Mouse (Mus musculus): ENCODE data around the gene Dhh. TPM values are rescaled to one million over a fixed set of nuclear protein-coding genes. Genes with fewer than 3 reads are reported as not detected.
A peak's percentile ranks its signal among the peaks of the same experiment; 100 is the strongest.
"Not testable (repeated sequence)": the region's sequence is repeated elsewhere in the genome, so short reads cannot be mapped to it uniquely, and the experiment has no call there.

Dhh gene
- total and polyA plus RNA-seq, 2 experiments from 2014 or later = 0.68 to 0.85 TPM

DNA sequence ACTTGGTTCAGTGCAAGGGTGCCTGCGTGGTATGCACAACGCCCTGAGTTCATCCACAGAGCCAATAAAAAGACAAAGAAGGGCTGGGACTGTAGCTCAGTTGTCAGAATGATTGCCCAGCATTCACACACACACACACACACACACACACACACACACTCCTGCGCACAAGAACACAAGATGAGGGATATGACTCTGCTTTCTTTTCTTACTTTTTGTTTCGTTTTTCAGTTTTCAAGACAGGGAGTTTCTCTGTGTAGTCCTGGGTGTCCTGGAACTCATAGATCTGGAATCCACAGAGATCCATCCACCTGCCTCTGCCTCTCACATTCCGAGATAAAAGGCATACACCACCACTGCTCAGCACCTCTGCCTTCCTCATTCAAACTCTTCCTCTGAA, 29.2 kb upstream of the Dhh start:
- no peak overlapping the region for H3K4me3 ChIP-seq (ENCODE audit: low read length)
- H3K27ac ChIP-seq = no peak overlapping the region
- H3K36me3 ChIP-seq (ENCODE audit: insufficient read depth, low read length) = peaks cover 10% of the 10 kb centered on the region; the same call in 1 of the 2 replicates
- TF ChIP-seq CTCF (IDR thresholded peaks at IDR 0.05; ENCODE audit: low read depth) = no peak
- H3K9me3 ChIP-seq (ENCODE audit: low read length) = no peaks in the 10 kb centered on the region
- DNase-seq (ENCODE audit: low spot score) (no peak), ATAC-seq (no peak)
- no peaks in the 10 kb centered on the region for H3K27me3 ChIP-seq (ENCODE audit: insufficient read depth, low read length)
- H3K9ac ChIP-seq (replicated peaks; ENCODE audit: low read length) = no peak overlapping the region
- peaks cover 5% of the 10 kb centered on the region; the same call in 1 of the 2 replicates for H3K4me1 ChIP-seq (ENCODE audit: insufficient read depth, low read length)
- no peak overlapping the region for H3K4me2 ChIP-seq (ENCODE audit: low read depth, low read length)
- 82% methylated on average over 5 of the region's 5 CpGs for WGBS

DNA sequence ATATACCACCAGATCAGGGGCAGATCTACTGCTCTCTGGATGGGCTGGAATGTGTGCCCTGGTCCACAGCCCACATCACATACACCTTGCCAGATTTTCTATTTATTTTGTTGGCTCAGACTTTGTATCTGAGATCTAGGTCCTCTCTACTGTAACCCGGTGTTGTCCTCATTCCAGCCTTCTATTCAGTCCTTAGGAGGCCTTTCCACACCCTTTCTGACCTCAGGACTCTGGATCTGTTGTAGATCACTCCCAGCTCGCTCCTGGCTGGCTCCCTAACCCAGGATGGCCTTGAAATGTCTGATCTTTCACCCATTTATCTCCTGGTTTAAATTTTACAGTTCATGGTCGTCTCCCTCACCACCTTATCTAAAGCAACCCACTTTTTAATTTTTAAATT, 26.3 kb upstream of the Dhh start:
- TF ChIP-seq CTCF (IDR thresholded peaks at IDR 0.05; ENCODE audit: low read depth) = no peak

DNA sequence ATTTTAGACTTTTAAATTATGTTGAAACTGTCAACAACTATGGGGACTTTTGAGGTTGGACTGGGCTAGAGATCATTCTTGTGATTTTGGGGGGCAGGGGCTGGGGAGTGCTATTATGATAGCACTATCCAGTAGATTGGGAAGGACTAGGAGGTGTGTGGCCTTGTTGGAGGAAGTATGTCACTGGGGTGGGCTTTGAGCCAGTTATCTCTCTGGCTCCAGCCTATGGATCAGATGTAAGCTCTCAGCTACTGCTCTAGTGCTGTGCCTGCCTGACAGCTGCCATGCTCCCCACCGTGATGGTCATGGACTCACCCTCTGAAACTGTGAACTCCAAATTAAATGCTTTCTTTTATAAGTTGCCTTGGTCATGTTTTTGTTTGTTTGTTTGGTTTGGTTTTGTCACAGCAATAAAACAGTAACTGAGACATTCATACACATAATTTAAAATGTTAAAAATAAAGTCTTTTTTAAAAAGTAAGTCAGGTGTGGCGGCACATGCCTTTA, 24.7 kb upstream of the Dhh start:
- no peaks in the 10 kb centered on the region for H3K36me3 ChIP-seq (ENCODE audit: insufficient read depth, low read length)
- no peak overlapping the region for H3K4me3 ChIP-seq (ENCODE audit: low read length)
- no peaks in the 10 kb centered on the region for H3K27me3 ChIP-seq (ENCODE audit: insufficient read depth, low read length)
- ATAC-seq (no peak), DNase-seq (ENCODE audit: low spot score) (no peak)
- no peak for TF ChIP-seq CTCF (IDR thresholded peaks at IDR 0.05; ENCODE audit: low read depth)
- no peak overlapping the region for H3K27ac ChIP-seq
- WGBS = 82% methylated on average over 2 of the region's 2 CpGs
- no peaks in the 10 kb centered on the region for H3K4me1 ChIP-seq (ENCODE audit: insufficient read depth, low read length)
- no peak overlapping the region for H3K4me2 ChIP-seq (ENCODE audit: low read depth, low read length)
- H3K9me3 ChIP-seq (ENCODE audit: low read length) = no peaks in the 10 kb centered on the region
- H3K9ac ChIP-seq (replicated peaks; ENCODE audit: low read length) = no peak overlapping the region

More for the DNA sequence above, 26.3 kb upstream of the Dhh start:
- Histone ChIP-seq H3K9me3 (ENCODE audit: low read length) (no peaks in the 10 kb centered on the region), H3K4me2 (ENCODE audit: low read depth, low read length) (no peak overlapping the region), H3K4me3 (ENCODE audit: low read length) (no peak overlapping the region), H3K4me1 (ENCODE audit: insufficient read depth, low read length) (no peaks in the 10 kb centered on the region), H3K27ac (no peak overlapping the region), H3K27me3 (ENCODE audit: insufficient read depth, low read length) (no peaks in the 10 kb centered on the region), H3K9ac (replicated peaks; ENCODE audit: low read length) (no peak overlapping the region), H3K36me3 (ENCODE audit: insufficient read depth, low read length) (no peaks in the 10 kb centered on the region)
- ATAC-seq (no peak), DNase-seq (ENCODE audit: low spot score) (no peak)
- 79% methylated on average over 3 of the region's 3 CpGs for WGBS

DNA sequence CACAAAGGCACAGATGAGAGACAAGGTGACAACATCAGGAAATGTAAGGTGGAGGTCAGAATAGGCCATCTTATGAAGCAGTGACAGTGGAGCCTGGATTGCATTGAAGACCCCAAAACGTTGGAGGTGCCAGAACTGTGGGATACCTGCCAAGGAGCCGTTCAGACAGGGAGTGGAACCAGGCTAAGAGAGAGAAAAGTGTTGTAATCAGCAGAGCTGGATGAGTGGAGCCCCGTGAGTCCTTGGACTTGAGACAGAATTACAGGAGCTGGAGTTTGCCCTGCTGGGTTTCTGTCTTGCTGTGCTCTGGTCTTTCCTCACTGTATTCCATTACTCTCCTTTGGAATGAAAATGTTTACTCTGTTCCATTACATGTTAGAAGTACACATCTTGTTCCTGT, 24.2 kb upstream of the Dhh start:
- Histone ChIP-seq H3K9ac (replicated peaks; ENCODE audit: low read length) (no peak overlapping the region), H3K4me3 (ENCODE audit: low read length) (no peak overlapping the region), H3K36me3 (ENCODE audit: insufficient read depth, low read length) (no peaks in the 10 kb centered on the region), H3K4me2 (ENCODE audit: low read depth, low read length) (no peak overlapping the region), H3K4me1 (ENCODE audit: insufficient read depth, low read length) (no peaks in the 10 kb centered on the region), H3K27ac (no peak overlapping the region), H3K9me3 (ENCODE audit: low read length) (no peaks in the 10 kb centered on the region), H3K27me3 (ENCODE audit: insufficient read depth, low read length) (no peaks in the 10 kb centered on the region)
- no peak for TF ChIP-seq CTCF (IDR thresholded peaks at IDR 0.05; ENCODE audit: low read depth)
- WGBS = 44% methylated on average over 3 of the region's 3 CpGs
- DNase-seq (ENCODE audit: low spot score) = no peak
- no peak for ATAC-seq

DNA sequence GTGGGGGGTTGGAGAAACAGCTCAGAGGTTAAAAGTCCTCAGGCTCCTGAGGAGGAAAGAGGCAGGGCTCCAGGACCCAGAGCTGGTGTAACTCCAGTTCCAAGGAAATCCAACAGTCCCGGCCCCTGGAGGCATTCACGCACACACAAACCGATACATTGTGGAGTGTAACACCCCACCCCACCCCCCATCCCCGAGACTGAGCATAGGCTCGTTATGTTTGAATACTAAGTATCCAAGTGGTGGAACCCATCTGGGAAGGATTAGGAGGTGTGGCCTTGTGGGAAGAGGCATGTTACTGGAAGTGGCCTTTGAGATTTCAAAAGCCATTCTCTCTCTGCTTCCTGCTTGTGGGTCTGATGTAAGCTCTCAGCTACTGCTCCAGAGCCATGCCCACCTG, 23.2 kb upstream of the Dhh start:
- no peak overlapping the region for H3K27ac ChIP-seq
- 80% methylated on average over 5 of the region's 5 CpGs for WGBS
- no peaks in the 10 kb centered on the region for H3K36me3 ChIP-seq (ENCODE audit: insufficient read depth, low read length)
- H3K9me3 ChIP-seq (ENCODE audit: low read length) = no peaks in the 10 kb centered on the region
- H3K4me2 ChIP-seq (ENCODE audit: low read depth, low read length) = no peak overlapping the region
- H3K4me3 ChIP-seq (ENCODE audit: low read length) = no peak overlapping the region
- DNase-seq (ENCODE audit: low spot score) (no peak), ATAC-seq (no peak)
- peaks cover 2% of the 10 kb centered on the region for H3K4me1 ChIP-seq (ENCODE audit: insufficient read depth, low read length)
- TF ChIP-seq CTCF (IDR thresholded peaks at IDR 0.05; ENCODE audit: low read depth) = no peak
- H3K9ac ChIP-seq (replicated peaks; ENCODE audit: low read length) = no peak overlapping the region
- no peaks in the 10 kb centered on the region for H3K27me3 ChIP-seq (ENCODE audit: insufficient read depth, low read length)

DNA sequence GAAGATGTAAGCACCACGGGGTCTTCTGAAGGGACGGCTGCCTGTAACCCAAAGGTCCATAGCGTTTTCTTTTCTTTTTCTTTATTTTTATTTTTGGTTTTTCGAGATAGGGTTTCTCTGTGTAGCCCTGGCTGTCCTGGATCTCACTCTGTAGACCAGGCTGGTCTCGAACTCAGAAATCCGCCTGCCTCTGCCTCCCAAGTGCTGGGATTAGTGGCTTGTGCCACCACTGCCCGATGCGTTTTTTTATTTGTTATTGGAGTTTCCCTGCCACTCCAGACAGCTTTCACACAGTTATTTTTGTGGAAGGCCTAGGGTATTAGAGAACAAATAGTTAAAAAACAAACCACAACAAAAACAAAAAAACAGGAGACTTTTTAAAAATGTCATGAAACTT, 20.2 kb upstream of the Dhh start:
- not testable (repeated sequence) for DNase-seq (ENCODE audit: low spot score); ATAC-seq; H3K36me3 ChIP-seq (ENCODE audit: insufficient read depth, low read length); H3K4me1 ChIP-seq (ENCODE audit: insufficient read depth, low read length); H3K9me3 ChIP-seq (ENCODE audit: low read length); H3K27me3 ChIP-seq (ENCODE audit: insufficient read depth, low read length)
- peak overlapping the region; percentile 95 for H3K27ac ChIP-seq
- 28% methylated on average over 8 of the region's 8 CpGs for WGBS
- H3K4me2 ChIP-seq (ENCODE audit: low read depth, low read length) = peak overlapping the region; percentile 86
- peak overlapping the region; percentile 47; the same call in 1 of the 2 replicates for H3K9ac ChIP-seq (replicated peaks; ENCODE audit: low read length)
- H3K4me3 ChIP-seq (ENCODE audit: low read length) = peak overlapping the region; percentile 93

DNA sequence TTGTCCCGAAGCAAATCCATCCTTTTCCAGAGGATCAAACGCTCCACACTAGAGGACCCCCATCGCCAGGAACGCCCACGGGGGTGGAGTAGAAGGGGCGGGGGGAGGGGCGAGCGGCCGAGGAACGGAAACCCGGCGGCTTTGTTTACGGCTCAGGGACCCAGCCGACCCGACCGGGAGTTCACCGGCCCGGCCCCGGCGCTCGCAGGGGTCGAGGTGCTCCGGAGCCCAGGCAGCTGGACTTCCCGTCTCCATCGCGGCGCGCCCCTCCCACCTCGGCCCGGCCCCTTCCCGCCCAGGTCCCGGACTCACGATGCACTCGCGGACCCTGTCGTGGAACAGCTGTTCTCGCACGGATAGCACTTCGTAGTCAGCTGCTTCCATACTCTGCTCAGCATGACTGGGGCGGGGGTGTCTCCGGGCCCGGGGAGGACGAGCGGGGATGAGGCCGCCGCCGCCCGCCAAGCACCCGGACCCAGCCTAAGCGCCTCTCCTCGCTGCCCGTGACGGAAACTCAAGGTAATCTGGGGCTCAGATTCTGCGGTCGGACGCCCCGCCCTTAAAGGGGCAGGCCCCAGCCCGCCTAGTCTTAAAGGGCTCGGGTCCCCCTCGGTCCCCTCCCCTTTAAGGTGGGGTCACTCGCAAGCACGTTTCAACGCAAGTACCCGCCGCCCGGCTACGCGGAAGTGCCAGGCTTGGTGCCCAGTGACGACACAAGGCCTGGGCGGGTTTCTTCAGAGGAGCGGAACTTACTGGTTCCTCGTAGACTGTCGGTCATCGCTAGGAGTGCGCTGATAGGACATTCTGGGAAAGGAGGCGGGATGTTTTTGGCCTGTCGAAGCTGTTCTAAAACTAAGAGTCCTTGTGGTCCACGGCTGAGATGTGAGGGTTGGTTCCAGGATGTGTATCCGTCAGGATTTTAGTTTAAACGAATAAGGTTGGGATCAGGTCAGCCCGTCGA, 19.5 kb upstream of the Dhh start, which contains the start of gene Lmbr1l:
Gene Lmbr1l (minus strand): TSS at position 694 of the 961 bp plus-strand sequence.
- DNase-seq (ENCODE audit: low spot score) = peak; percentile 100
- Histone ChIP-seq H3K36me3 (ENCODE audit: insufficient read depth, low read length) (peaks cover 8% of the 10 kb centered on the region; the same call in 1 of the 2 replicates), H3K4me1 (ENCODE audit: insufficient read depth, low read length) (peaks cover 9% of the 10 kb centered on the region), H3K9me3 (ENCODE audit: low read length) (no peaks in the 10 kb centered on the region), H3K27ac (peak within 1 kb of the TSS; percentile 95), H3K4me2 (ENCODE audit: low read depth, low read length) (peak within 1 kb of the TSS; percentile 86), H3K9ac (replicated peaks; ENCODE audit: low read length) (peak within 1 kb of the TSS; percentile 86), H3K4me3 (ENCODE audit: low read length) (peak within 1 kb of the TSS; percentile 93), H3K27me3 (ENCODE audit: insufficient read depth, low read length) (no peaks in the 10 kb centered on the region)
- 0 out of 2 replicates have a peak, but pooled peaks have one; percentile 9 for TF ChIP-seq CTCF (IDR thresholded peaks at IDR 0.05; ENCODE audit: low read depth)
- ATAC-seq = peak; percentile 99
- under 1% methylated on average over 76 of the region's 82 CpGs for WGBS
